Mouse (Mus musculus): ENCODE measurements at regions not wholly inside any gene's neighbourhood (a gene's known extent, or its start where the extent isn't known, plus 50 kb on each side); places are given as distances from the start of the nearest gene placed in this dataset.

DNA sequence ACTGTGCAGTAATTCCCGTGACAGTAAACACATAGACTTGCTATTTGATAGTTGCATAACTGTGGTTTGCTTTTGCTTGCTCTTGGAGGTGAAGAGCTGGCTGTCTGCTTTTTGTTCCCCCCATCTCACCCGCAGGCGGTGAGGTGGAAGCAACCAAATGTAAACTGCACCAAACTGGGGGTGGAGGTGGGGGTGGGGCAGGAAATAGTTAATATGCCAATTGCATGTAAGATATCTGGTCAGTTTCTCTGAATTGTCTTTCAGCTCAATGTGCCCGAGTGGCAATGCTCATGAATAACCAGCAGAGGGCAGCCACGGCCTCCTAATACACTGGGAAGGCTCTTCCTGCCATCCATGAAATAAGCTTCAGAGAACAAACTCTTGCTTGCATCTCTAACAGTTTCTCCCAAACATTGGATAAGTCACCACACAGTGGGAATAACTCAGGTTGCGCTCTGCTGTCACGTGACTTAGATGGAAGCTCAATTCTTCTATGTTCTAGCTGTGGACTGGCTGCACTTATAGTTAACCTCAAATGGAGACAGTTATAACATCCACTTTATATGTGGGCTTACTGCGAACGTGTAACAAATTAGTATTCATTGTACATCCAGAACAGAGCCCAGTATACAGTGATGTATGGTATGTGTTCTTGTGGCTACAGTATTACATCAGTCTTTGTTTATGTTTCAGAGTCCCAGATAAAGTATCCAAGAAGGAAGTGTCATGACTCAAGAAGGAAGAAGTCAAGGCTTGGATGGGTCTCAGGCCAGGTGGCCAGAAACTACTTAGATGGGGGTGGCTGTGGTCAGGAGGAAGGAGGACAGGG is 62.0 kb upstream of the Egflam start:
- no peaks in the 10 kb centered on the region; the same call in 1 of the 2 replicates for H3K27me3 ChIP-seq (ENCODE audit: control insufficient read depth, insufficient read depth, low read length)
- no peak overlapping the region for H3K4me3 ChIP-seq (ENCODE audit: low read depth, low read length)
- no peak overlapping the region for H3K9ac ChIP-seq (replicated peaks; ENCODE audit: low read length)
- no peak overlapping the region for H3K27ac ChIP-seq (replicated peaks; ENCODE audit: low read depth, low read length)
- no peak overlapping the region for H3K4me2 ChIP-seq (ENCODE audit: low read depth, low read length)
- no peaks in the 10 kb centered on the region for H3K4me1 ChIP-seq (ENCODE audit: control insufficient read depth, insufficient read depth, low read length)
- no peaks in the 10 kb centered on the region for H3K9me3 ChIP-seq (replicated peaks; ENCODE audit: control insufficient read depth, low read length)
- peak; percentile 83 for DNase-seq (ENCODE audit: low spot score)
- H3K36me3 ChIP-seq (replicated peaks; ENCODE audit: control insufficient read depth, insufficient read depth, low read depth, low read length) = no peaks in the 10 kb centered on the region
- no peak for ATAC-seq (replicated peaks; ENCODE audit: insufficient number of reproducible peaks, low FRiP score, low TSS enrichment, low read depth)
- 32% methylated on average over 9 of the region's 9 CpGs for WGBS

DNA sequence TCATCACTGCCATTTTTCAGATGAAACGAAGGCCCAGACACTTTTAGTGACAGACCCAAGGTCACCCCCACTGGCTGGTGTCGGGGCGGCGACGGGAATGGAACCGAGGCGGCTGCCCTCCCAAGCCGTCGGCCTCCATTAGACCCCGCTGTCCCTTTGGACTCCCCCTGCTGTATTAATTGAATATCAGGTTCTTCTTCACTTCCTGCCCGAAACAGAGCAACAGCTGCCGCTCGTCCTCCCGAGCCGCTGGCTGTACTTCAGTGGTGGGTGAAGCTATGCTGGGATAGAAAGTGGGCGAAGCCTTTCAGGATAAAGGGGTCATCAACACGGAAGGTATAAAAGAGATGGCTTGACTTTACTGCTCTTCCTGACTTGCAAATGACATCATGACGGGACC is 64.4 kb upstream of the Egflam start:
- no peak overlapping the region for H3K27ac ChIP-seq (replicated peaks; ENCODE audit: low read depth, low read length)
- H3K4me3 ChIP-seq (ENCODE audit: low read depth, low read length) = no peak overlapping the region
- DNase-seq (ENCODE audit: low spot score) (no peak), ATAC-seq (replicated peaks; ENCODE audit: insufficient number of reproducible peaks, low FRiP score, low TSS enrichment, low read depth) (no peak)
- H3K36me3 ChIP-seq (replicated peaks; ENCODE audit: control insufficient read depth, insufficient read depth, low read depth, low read length) = no peaks in the 10 kb centered on the region
- no peaks in the 10 kb centered on the region for H3K9me3 ChIP-seq (replicated peaks; ENCODE audit: control insufficient read depth, low read length)
- H3K9ac ChIP-seq (replicated peaks; ENCODE audit: low read length) = no peak overlapping the region
- WGBS = 80% methylated on average over 18 of the region's 18 CpGs
- no peak overlapping the region for H3K4me2 ChIP-seq (ENCODE audit: low read depth, low read length)
- no peaks in the 10 kb centered on the region for H3K4me1 ChIP-seq (ENCODE audit: control insufficient read depth, insufficient read depth, low read length)
- H3K27me3 ChIP-seq (ENCODE audit: control insufficient read depth, insufficient read depth, low read length) = no peaks in the 10 kb centered on the region; the same call in 1 of the 2 replicates

DNA sequence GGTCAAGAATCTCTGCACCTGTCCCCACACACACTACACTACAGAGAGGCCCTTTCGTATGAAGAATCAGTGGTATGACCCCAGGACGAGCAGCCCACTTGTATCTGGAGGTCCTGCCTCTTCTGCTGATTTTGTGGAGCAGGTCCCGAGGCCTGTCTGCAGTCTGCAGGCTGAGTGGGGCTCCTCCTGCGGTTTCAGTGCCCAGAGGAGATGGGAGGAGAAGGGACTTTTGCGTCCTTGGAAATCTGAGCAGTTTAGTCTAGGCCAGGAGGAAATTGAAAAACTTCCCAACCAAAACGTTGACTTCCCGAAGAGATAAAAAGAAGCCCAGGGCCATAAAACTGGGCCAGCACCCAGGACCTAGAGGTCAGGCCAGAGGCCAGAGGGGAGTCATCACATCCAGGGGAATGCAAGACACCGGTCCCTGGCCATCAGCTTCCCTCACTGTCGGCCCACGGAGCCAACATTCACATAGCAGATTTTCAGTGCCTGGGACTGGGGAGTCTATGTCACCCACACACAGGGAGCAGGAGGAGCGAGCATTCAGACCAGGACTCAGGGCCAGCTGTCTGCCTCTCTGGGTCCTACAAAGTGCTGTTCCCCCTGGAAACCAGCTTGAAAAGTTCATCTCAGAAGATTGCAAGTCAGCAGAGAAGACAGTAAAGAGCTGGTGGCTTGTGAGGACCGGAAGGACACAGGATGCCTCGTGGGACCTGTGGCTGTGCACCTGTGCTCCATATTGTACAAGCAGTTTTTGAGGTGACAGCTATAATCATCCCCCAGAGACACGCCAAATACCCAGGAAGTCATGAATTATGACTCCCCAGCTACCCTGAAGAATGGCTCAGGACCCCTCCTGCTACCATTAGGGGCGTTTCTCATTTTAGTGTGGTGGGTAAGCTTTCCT is 65.5 kb upstream of the Egflam start:
- no peak for ATAC-seq (replicated peaks; ENCODE audit: insufficient number of reproducible peaks, low FRiP score, low TSS enrichment, low read depth)
- H3K27ac ChIP-seq (replicated peaks; ENCODE audit: low read depth, low read length) = no peak overlapping the region
- H3K9me3 ChIP-seq (replicated peaks; ENCODE audit: control insufficient read depth, low read length) = no peaks in the 10 kb centered on the region
- no peaks in the 10 kb centered on the region for H3K36me3 ChIP-seq (replicated peaks; ENCODE audit: control insufficient read depth, insufficient read depth, low read depth, low read length)
- DNase-seq (ENCODE audit: low spot score) = no peak
- 75% methylated on average over 15 of the region's 15 CpGs for WGBS
- no peak overlapping the region for H3K4me2 ChIP-seq (ENCODE audit: low read depth, low read length)
- H3K9ac ChIP-seq (replicated peaks; ENCODE audit: low read length) = no peak overlapping the region
- H3K27me3 ChIP-seq (ENCODE audit: control insufficient read depth, insufficient read depth, low read length) = no peaks in the 10 kb centered on the region; the same call in 1 of the 2 replicates
- no peak overlapping the region for H3K4me3 ChIP-seq (ENCODE audit: low read depth, low read length)
- H3K4me1 ChIP-seq (ENCODE audit: control insufficient read depth, insufficient read depth, low read length) = no peaks in the 10 kb centered on the region

DNA sequence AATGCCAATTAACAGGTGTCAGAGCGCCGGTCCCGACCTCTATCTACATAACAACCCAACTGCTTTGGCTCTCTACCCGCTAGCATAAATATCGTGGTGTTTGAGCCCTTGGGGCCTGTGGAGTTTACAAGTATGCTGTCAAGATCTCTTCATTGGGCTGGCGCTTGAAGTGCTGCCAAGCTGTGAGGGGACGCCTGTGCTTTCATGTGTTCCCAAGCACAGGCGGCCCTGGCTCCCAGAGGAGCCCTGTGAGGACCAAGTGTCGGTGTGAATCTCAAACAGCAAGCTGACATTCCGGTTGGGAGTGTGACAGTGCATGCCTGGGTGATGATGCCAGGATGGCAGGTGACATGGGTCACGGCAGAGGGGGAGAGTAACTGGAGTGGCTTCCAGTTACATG is 82.0 kb upstream of the Egflam start:
- no peak for DNase-seq (ENCODE audit: low spot score)
- H3K4me2 ChIP-seq (ENCODE audit: low read depth, low read length) = no peak overlapping the region
- H3K36me3 ChIP-seq (replicated peaks; ENCODE audit: control insufficient read depth, insufficient read depth, low read depth, low read length) = no peaks in the 10 kb centered on the region
- H3K27ac ChIP-seq (replicated peaks; ENCODE audit: low read depth, low read length) = no peak overlapping the region
- no peak overlapping the region for H3K4me3 ChIP-seq (ENCODE audit: low read depth, low read length)
- 13% methylated on average over 11 of the region's 11 CpGs for WGBS
- no peaks in the 10 kb centered on the region; the same call in 1 of the 2 replicates for H3K27me3 ChIP-seq (ENCODE audit: control insufficient read depth, insufficient read depth, low read length)
- no peaks in the 10 kb centered on the region for H3K9me3 ChIP-seq (replicated peaks; ENCODE audit: control insufficient read depth, low read length)
- H3K4me1 ChIP-seq (ENCODE audit: control insufficient read depth, insufficient read depth, low read length) = no peaks in the 10 kb centered on the region
- no peak overlapping the region for H3K9ac ChIP-seq (replicated peaks; ENCODE audit: low read length)
- ATAC-seq (replicated peaks; ENCODE audit: insufficient number of reproducible peaks, low FRiP score, low TSS enrichment, low read depth) = no peak

DNA sequence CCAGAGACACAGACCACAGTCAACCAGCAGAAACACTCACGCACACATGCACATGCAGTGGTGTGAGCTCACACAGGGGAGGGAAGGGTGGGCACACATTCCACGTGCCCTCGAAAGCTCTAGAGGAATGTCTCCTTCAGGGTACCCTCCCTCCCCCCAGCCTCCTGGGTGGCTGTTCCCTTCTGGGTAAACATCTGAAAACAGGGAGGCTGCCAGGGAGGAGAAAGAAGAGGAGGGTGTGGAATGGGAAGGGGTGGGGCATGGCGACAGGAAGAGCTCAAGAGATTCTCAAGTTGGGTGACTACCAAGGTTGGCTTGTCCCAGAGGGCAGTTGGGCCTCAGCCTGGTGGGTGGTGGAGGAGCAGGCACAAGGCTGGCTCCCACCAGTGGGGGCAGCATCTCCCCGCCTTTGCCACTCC is 82.6 kb upstream of the Egflam start:
- H3K4me3 ChIP-seq (ENCODE audit: low read depth, low read length) = no peak overlapping the region
- no peak overlapping the region for H3K4me2 ChIP-seq (ENCODE audit: low read depth, low read length)
- H3K27ac ChIP-seq (replicated peaks; ENCODE audit: low read depth, low read length) = no peak overlapping the region
- no peaks in the 10 kb centered on the region for H3K4me1 ChIP-seq (ENCODE audit: control insufficient read depth, insufficient read depth, low read length)
- no peak overlapping the region for H3K9ac ChIP-seq (replicated peaks; ENCODE audit: low read length)
- ATAC-seq (replicated peaks; ENCODE audit: insufficient number of reproducible peaks, low FRiP score, low TSS enrichment, low read depth) (no peak), DNase-seq (ENCODE audit: low spot score) (no peak)
- H3K9me3 ChIP-seq (replicated peaks; ENCODE audit: control insufficient read depth, low read length) = no peaks in the 10 kb centered on the region
- H3K36me3 ChIP-seq (replicated peaks; ENCODE audit: control insufficient read depth, insufficient read depth, low read depth, low read length) = no peaks in the 10 kb centered on the region
- H3K27me3 ChIP-seq (ENCODE audit: control insufficient read depth, insufficient read depth, low read length) = no peaks in the 10 kb centered on the region; the same call in 1 of the 2 replicates
- 39% methylated on average over 5 of the region's 5 CpGs for WGBS

DNA sequence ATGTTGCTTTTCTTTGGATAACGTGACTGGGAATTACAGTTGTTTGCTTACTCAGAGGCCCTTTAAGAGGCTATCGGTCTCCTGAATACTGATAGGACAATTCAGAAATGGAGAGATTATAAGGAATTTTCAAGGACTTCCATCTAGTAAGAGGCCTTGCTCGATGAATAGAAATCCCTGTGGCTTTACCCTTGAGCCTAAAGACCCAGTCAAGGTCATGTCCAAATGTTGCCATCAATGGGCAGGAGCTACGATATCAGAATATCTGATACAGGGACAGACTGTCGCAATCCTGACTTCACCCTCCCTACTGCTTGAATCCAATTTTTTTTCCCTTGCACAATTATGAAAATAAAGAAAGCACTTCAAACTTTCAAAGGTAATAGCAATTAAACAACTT is 85.5 kb upstream of the Egflam start:
- Histone ChIP-seq H3K4me2 (ENCODE audit: low read depth, low read length) (no peak overlapping the region), H3K36me3 (replicated peaks; ENCODE audit: control insufficient read depth, insufficient read depth, low read depth, low read length) (no peaks in the 10 kb centered on the region), H3K27me3 (ENCODE audit: control insufficient read depth, insufficient read depth, low read length) (no peaks in the 10 kb centered on the region; the same call in 1 of the 2 replicates), H3K4me3 (ENCODE audit: low read depth, low read length) (no peak overlapping the region), H3K27ac (replicated peaks; ENCODE audit: low read depth, low read length) (no peak overlapping the region), H3K9ac (replicated peaks; ENCODE audit: low read length) (no peak overlapping the region), H3K9me3 (replicated peaks; ENCODE audit: control insufficient read depth, low read length) (no peaks in the 10 kb centered on the region), H3K4me1 (ENCODE audit: control insufficient read depth, insufficient read depth, low read length) (no peaks in the 10 kb centered on the region)
- WGBS = 72% methylated on average over 5 of the region's 5 CpGs
- no peak for ATAC-seq (replicated peaks; ENCODE audit: insufficient number of reproducible peaks, low FRiP score, low TSS enrichment, low read depth)
- no peak for DNase-seq (ENCODE audit: low spot score)

DNA sequence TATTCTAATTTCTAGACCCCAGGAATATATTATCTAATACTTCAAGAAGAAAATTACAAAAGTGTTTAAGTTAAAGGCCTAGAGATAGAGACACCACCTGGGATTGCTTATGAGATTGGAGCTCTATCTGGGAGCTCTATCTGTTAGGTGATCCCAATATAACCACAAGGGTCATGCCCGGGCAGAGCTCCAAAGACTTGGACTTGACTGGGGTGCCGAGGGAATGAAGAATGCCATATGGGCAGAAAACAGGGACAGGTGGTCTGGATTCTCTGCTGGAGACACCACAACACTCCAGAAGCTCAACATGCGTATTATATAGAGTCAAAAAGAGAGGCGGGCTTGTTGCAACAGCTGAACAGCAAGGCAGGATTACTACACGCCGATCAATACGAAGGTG is 92.9 kb upstream of the Egflam start:
- H3K36me3 ChIP-seq (replicated peaks; ENCODE audit: control insufficient read depth, insufficient read depth, low read depth, low read length) = no peaks in the 10 kb centered on the region
- no peaks in the 10 kb centered on the region for H3K9me3 ChIP-seq (replicated peaks; ENCODE audit: control insufficient read depth, low read length)
- no peaks in the 10 kb centered on the region for H3K27me3 ChIP-seq (ENCODE audit: control insufficient read depth, insufficient read depth, low read length)
- no peak overlapping the region for H3K9ac ChIP-seq (replicated peaks; ENCODE audit: low read length)
- H3K27ac ChIP-seq (replicated peaks; ENCODE audit: low read depth, low read length) = no peak overlapping the region
- DNase-seq (ENCODE audit: low spot score) = no peak
- ATAC-seq (replicated peaks; ENCODE audit: insufficient number of reproducible peaks, low FRiP score, low TSS enrichment, low read depth) = no peak
- WGBS = 87% methylated on average over 7 of the region's 7 CpGs
- H3K4me2 ChIP-seq (ENCODE audit: low read depth, low read length) = no peak overlapping the region
- no peaks in the 10 kb centered on the region for H3K4me1 ChIP-seq (ENCODE audit: control insufficient read depth, insufficient read depth, low read length)
- H3K4me3 ChIP-seq (ENCODE audit: low read depth, low read length) = no peak overlapping the region
